Mouse (Mus musculus) hindbrain, embryonic 13.5 days (tissue): ENCODE results near the gene Dnajb6. TPM values are rescaled to one million over a fixed set of nuclear protein-coding genes. Genes with fewer than 3 reads are reported as not detected.
"Not testable (repeated sequence)": the region's sequence is repeated elsewhere in the genome, so short reads cannot be mapped to it uniquely, and the experiment has no call there.

Source experiments
- ATAC-seq: fragments of 200-750 bp; cut with Nextera tagmentation; 2 replicates; pipeline ENCODE4 v1.8.0; 2017; ENCODE audit warnings: moderate TSS enrichment; ENCODE audit not compliant: low FRiP score
- H3K27ac ChIP-seq: fragments of 300-500 bp; sonication (generic); 2 replicates; pipeline ENCODE4 v1.5.1; 2015; ENCODE audit warnings: inconsistent platforms, mild to moderate bottlenecking, moderate library complexity
- H3K27me3 ChIP-seq: fragments of 300-500 bp; sonication (generic); 2 replicates; pipeline ENCODE4 v1.6.1; 2015; ENCODE audit warnings: mild to moderate bottlenecking, inconsistent platforms
- H3K36me3 ChIP-seq: fragments of 300-500 bp; sonication (generic); 2 replicates; pipeline ENCODE4 v1.6.1; 2015; ENCODE audit warnings: mild to moderate bottlenecking, inconsistent platforms
- H3K4me1 ChIP-seq: fragments of 300-500 bp; sonication (generic); replicated peaks from 2 replicates; pipeline ENCODE4 v1.6.1; 2015; ENCODE audit warnings: inconsistent platforms
- H3K4me2 ChIP-seq: fragments of 300-500 bp; sonication (generic); 2 replicates; pipeline ENCODE4 v1.6.1; 2015; ENCODE audit warnings: inconsistent platforms, mild to moderate bottlenecking, moderate library complexity
- H3K4me3 ChIP-seq: fragments of 300-500 bp; sonication (generic); 2 replicates; pipeline ENCODE4 v1.5.1; 2015; ENCODE audit warnings: mild to moderate bottlenecking, inconsistent platforms
- H3K9ac ChIP-seq: fragments of 300-500 bp; sonication (generic); 2 replicates; pipeline ENCODE4 v1.6.1; 2015; ENCODE audit warnings: mild to moderate bottlenecking, inconsistent platforms
- H3K9me3 ChIP-seq: fragments of 300-500 bp; sonication (generic); 2 replicates; pipeline ENCODE4 v1.6.1; 2016; ENCODE audit warnings: inconsistent platforms
- WGBS: fragments of 180-500 bp; shearing (Covaris S2); methylation state at CpG from one replicate; pipeline ENCODE4 v1.1.7; 2015; 5-methylcytosine and 5-hydroxymethylcytosine counted together
- polyA plus RNA-seq: library from polyadenylated mRNA; unstranded; fragments of >200 nt; fragmentation: Nextera tagmentation; extraction: Ambion mirVana; gene quantifications from 2 replicates; pipeline ENCODE4 v1.2.1, GENCODE M21; 2015

Gene Dnajb6
- polyA plus RNA-seq, 1 experiment from 2014 or later: 323 TPM

DNA sequence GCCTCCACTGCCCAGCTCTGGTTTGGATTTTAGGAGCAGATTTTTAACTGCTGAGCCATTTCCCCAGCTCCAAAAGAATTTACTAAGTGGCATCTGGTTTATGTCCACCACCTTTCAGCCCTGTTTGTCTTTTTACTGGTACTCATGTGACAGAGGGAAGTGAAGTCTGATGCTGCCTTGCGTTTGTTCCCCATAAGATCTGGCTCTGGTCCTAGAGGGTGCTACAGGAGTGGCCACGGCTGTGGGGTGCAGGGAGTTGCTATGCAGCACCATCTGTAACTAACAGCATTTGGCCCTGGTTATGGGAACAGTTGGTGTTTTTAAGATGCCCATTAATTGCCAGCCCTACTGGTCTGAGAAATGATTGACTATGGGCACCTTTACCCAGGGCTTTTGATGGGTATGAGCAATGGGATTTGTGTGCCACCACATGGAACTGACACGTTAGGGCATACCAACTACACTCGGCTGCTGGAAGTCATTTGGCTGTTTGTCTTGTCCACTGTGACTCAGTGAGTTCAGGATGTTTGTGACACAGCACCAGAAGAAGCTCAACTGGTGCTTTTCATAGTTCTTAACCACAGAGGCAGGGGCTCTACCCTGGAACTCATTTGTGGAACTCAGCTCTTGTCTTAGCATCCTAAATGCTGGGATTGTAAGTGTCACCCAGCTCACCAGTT, 37.3 kb downstream of the Dnajb6 start:
- no peak overlapping the region for H3K4me2 ChIP-seq
- peaks cover 45% of the 10 kb centered on the region for H3K36me3 ChIP-seq
- no peak overlapping the region for H3K4me3 ChIP-seq
- WGBS: 89% methylated on average over 4 of the region's 4 CpGs
- no peaks in the 10 kb centered on the region for H3K9me3 ChIP-seq
- H3K4me1 ChIP-seq: 0 out of 2 replicates have a peak, but pooled peaks cover 3% of the 10 kb centered on the region
- no peak overlapping the region for H3K9ac ChIP-seq
- no peaks in the 10 kb centered on the region for H3K27me3 ChIP-seq
- no peak overlapping the region for H3K27ac ChIP-seq
- no peak for ATAC-seq

DNA sequence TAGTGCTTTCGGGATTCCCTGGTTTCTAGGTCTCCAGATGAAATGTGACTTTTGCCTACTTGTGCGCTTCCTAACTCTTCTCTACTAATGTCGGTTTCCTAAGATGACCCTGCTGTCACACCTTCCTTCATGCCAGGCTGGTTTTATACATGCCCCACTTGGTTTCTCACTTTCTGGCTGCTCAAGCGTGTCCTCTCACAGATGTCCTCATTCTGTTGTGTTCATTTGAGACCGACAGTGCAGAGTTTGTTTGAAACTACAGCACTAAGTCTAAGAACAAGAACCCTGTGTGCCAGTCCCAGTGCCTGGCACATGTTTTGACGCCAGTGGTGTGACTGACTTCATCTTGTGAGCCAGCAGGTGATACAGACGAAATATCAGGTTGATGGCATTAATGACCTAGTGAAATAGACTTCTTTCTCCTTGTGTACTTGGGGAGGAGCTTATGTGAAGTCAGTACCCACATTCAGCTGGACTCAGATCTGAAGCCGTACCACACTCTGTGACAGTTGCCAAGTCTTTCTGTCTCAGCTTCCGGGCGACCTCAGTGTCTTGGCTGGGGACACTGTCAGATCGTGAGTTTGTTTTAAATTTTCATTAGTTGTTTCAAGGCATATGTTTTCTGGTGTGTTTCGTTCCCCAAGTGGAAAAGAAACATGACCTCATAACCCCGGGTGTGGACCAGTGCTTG, 38.1 kb downstream of the Dnajb6 start:
- Histone ChIP-seq H3K4me3 (no peak overlapping the region), H3K9me3 (no peaks in the 10 kb centered on the region), H3K4me2 (no peak overlapping the region), H3K27me3 (no peaks in the 10 kb centered on the region), H3K9ac (no peak overlapping the region), H3K36me3 (peaks cover 44% of the 10 kb centered on the region), H3K27ac (no peak overlapping the region), H3K4me1 (0 out of 2 replicates have a peak, but pooled peaks cover 3% of the 10 kb centered on the region)
- 90% methylated on average over 13 of the region's 13 CpGs for WGBS
- no peak for ATAC-seq

DNA sequence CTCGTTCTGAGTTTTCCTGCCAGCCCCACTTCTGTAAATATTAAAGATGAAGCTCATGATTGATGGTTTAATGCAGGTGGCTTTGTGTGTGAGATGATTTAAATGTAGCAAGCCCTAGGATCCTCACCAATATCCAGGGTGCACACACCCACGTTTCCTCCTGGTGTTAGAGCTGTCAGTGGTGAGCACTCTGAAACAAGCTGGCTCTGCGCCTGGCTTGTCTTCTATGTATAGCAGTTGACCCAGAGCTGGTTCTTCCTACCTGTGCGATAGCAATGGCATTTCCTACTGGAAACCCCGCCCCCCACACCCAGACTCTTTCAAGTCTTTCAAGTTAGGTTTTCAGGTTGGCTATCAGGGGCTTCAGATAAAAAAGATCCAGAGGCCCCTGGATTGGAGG, 39.9 kb downstream of the Dnajb6 start:
- Histone ChIP-seq H3K9me3 (no peaks in the 10 kb centered on the region), H3K36me3 (peaks cover 51% of the 10 kb centered on the region), H3K4me3 (no peak overlapping the region), H3K27ac (no peak overlapping the region), H3K27me3 (no peaks in the 10 kb centered on the region), H3K4me1 (0 out of 2 replicates have a peak, but pooled peaks cover 3% of the 10 kb centered on the region), H3K4me2 (no peak overlapping the region), H3K9ac (no peak overlapping the region)
- WGBS: 91% methylated on average over 5 of the region's 5 CpGs
- ATAC-seq: no peak

DNA sequence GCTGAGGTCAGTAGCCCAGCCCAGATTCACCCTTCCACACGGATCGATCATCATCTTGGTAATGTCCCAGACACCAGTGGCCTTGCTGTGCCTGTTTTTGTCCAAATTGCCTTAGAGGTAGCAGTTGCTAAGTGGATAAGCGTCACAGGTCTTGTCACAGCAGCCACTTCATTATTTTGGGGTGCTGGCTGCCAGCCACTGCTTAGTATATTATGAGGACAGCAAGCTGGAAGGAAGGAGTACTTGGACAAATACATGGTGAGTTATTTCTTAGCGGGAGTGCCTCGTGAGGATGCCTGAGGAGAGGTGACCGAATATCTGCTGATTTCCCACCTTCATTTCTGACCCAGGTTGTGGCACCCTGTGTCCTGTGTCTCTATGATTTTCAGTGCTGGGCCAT, 42.5 kb downstream of the Dnajb6 start:
- no peak overlapping the region for H3K4me3 ChIP-seq
- no peak overlapping the region for H3K4me2 ChIP-seq
- H3K9ac ChIP-seq: no peak overlapping the region
- no peak for ATAC-seq
- 98% methylated on average over 6 of the region's 6 CpGs for WGBS
- H3K4me1 ChIP-seq: 0 out of 2 replicates have a peak, but pooled peaks cover 1% of the 10 kb centered on the region
- H3K9me3 ChIP-seq: no peaks in the 10 kb centered on the region
- no peaks in the 10 kb centered on the region for H3K27me3 ChIP-seq
- H3K27ac ChIP-seq: no peak overlapping the region
- H3K36me3 ChIP-seq: peaks cover 53% of the 10 kb centered on the region

DNA sequence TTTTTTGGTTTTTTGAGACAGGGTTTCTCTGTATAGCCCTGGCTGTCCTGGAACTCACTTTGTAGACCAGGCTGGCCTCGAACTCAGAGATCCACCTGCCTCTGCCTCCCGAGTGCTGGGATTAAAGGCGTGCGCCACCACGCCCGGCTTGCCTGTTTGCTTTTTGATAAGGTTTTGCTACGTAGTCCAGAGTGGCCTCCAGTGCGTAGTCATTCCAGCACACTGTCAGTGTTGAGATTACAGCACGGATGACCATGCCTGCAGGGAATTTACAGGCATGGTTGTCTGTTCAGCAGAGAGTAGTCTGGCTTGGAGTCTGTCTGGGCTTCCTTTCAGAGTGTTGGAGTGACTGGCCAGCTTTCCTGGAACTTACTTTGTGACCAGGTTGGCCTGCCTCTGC, 44.2 kb downstream of the Dnajb6 start:
- not testable (repeated sequence) for ATAC-seq, H3K4me3 ChIP-seq, H3K9me3 ChIP-seq, H3K4me2 ChIP-seq, H3K9ac ChIP-seq, H3K27ac ChIP-seq, H3K27me3 ChIP-seq, H3K4me1 ChIP-seq
- WGBS: 96% methylated on average over 9 of the region's 9 CpGs
- peaks cover 51% of the 10 kb centered on the region for H3K36me3 ChIP-seq

DNA sequence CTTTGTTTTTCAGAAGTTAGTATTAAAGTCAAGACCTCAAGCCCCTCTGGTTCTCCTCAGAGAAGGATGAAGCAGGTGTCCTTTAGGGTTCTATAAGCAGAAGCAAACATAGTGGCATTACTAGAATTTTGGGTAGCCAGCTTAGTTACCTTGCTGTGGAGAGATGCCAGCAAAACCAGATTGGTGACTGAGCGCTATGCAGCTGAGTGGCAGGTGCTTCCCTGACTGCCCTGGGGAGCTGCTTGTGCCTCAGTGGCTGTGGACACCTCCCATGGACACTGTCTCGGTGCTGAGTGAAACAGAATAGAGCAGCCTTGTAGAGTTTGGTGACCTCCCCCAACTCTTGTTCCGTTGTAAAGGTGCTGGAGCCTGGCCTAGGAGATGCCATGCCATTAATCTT, 46.8 kb downstream of the Dnajb6 start:
- H3K27ac ChIP-seq: no peak overlapping the region
- H3K4me2 ChIP-seq: no peak overlapping the region
- H3K9me3 ChIP-seq: no peaks in the 10 kb centered on the region
- no peaks in the 10 kb centered on the region for H3K27me3 ChIP-seq
- H3K9ac ChIP-seq: no peak overlapping the region
- H3K36me3 ChIP-seq: peaks cover 48% of the 10 kb centered on the region
- H3K4me1 ChIP-seq: 0 out of 2 replicates have a peak, but pooled peaks cover 2% of the 10 kb centered on the region
- WGBS: 93% methylated on average over 3 of the region's 3 CpGs
- no peak for ATAC-seq
- H3K4me3 ChIP-seq: no peak overlapping the region

DNA sequence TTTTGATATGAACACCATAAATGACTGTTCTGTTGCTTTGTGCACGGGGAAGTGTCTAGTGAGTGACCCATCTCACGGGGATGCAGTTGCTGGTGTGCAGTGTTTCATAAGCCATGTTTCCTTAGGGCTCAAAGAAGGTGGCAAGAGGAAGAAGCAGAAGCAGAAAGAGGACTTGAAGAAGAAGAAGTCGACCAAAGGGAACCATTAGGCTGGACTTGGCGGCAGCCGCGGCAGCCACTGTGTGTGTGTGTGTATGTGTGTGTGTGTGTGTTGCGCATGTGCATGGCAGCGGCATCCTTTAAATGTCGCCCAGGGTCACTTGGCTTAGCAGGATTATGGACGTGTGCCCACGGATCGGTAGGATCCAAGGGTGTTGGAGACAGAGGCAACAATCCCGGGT, 49.4 kb downstream of the Dnajb6 start:
- H3K27me3 ChIP-seq, H3K4me3 ChIP-seq, H3K9me3 ChIP-seq, H3K4me2 ChIP-seq, H3K9ac ChIP-seq, H3K4me1 ChIP-seq, H3K27ac ChIP-seq, ATAC-seq: not testable (repeated sequence)
- 97% methylated on average over 8 of the region's 13 CpGs for WGBS
- peaks cover 30% of the 10 kb centered on the region for H3K36me3 ChIP-seq

DNA sequence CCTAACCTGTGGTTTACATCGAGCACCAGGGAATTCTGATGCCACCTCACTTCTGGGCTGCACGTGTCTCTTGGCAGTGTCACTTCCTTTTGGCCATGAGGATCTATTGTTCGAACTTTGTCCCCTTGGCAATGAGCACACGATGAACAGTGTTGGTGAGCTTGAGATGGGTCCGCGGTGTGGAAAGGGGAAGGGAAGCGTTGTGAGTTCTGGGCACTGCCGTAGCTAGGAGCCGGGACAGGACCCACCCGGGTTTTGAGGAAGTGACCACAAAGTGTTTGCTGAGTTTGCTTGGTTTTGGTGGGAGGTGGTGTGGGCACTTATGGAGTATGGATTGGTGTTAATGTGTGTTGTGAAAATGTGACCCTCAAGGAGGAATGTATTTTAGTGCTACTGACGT, 50.5 kb downstream of the Dnajb6 start:
- H3K4me2 ChIP-seq, ATAC-seq, H3K27ac ChIP-seq, H3K27me3 ChIP-seq, H3K4me1 ChIP-seq, H3K4me3 ChIP-seq, H3K9ac ChIP-seq, H3K9me3 ChIP-seq: not testable (repeated sequence)
- H3K36me3 ChIP-seq: peaks cover 22% of the 10 kb centered on the region; the same call in 1 of the 2 replicates
- 90% methylated on average over 1 of the region's 11 CpGs for WGBS

DNA sequence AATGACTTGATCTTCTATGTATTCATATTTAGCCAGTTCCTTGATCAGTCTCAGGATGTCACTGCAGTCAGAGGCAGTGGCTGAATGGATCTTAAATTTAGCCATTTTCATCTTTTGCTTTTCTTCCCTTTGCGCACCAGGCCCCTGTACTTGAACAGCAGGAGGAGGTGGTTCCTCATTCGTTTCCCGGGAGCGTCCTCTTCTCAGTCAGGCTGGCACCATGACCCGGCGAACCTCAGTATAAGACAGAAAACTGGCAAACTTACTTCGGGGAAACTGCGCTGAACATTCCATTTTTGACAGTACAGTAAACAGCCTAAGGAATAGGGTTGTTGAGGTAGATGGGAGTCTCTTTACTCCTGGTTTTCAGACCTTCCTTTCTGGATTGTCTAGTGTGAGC, 59.4 kb downstream of the Dnajb6 start:
- H3K4me2 ChIP-seq, H3K4me3 ChIP-seq, H3K27me3 ChIP-seq, H3K9ac ChIP-seq, H3K9me3 ChIP-seq, ATAC-seq, H3K4me1 ChIP-seq, H3K27ac ChIP-seq: not testable (repeated sequence)
- H3K36me3 ChIP-seq: peaks cover 16% of the 10 kb centered on the region
- 95% methylated on average over 8 of the region's 8 CpGs for WGBS

DNA sequence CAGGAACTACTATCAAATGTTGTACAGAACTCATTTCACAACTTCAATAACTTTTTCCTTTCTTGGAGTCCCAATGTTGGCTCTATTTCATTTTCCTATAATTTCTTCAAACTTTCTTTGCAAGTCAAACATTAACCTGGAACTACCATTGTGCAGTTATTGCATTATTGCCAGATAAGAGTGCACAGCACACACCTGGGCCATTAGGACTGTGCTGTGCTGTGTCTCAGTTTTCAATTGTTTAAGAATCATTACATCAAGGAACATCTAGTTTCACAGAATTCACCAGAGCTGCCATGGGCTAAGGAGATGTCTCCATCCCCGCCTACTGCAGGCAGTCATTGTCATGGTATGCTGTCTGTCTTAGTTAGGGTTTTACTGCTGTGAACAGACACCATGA, 73.5 kb downstream of the Dnajb6 start:
- Histone ChIP-seq H3K4me3 (no peak overlapping the region), H3K36me3 (no peaks in the 10 kb centered on the region), H3K9me3 (no peaks in the 10 kb centered on the region), H3K27me3 (no peaks in the 10 kb centered on the region), H3K4me2 (no peak overlapping the region), H3K9ac (no peak overlapping the region), H3K4me1 (no peaks in the 10 kb centered on the region), H3K27ac (no peak overlapping the region)
- WGBS: 89% methylated on average over 1 of the region's 1 CpGs
- no peak for ATAC-seq

DNA sequence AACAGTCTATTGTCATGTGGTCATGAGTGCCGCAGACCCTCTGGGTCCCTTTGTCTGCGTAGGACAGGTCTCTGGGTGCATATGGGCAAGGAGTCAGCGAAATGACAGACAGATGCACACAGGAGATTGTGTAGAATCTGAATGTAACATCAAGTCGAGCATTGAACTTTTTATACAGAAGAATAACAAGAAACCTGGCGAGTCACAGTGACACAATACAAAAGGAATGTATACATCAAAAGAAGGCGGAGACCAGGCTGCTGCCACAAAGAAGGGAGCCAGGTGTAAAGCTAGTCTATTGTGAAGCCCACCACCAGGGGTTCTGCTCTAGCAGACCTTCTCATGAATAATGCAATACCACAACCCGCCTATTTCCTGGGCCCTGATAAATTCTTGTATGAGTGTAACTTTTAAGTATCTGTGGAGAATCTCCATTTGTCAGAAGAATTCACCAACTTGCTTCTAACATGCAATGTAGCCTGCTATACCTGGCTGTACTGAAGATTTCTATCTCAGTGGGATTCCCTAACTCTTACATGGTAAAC, 76.0 kb downstream of the Dnajb6 start:
- ATAC-seq, H3K36me3 ChIP-seq, H3K4me2 ChIP-seq, H3K9ac ChIP-seq, H3K4me1 ChIP-seq, H3K27me3 ChIP-seq, H3K27ac ChIP-seq, H3K4me3 ChIP-seq, H3K9me3 ChIP-seq: not testable (repeated sequence)
- 57% methylated on average over 7 of the region's 7 CpGs for WGBS

DNA sequence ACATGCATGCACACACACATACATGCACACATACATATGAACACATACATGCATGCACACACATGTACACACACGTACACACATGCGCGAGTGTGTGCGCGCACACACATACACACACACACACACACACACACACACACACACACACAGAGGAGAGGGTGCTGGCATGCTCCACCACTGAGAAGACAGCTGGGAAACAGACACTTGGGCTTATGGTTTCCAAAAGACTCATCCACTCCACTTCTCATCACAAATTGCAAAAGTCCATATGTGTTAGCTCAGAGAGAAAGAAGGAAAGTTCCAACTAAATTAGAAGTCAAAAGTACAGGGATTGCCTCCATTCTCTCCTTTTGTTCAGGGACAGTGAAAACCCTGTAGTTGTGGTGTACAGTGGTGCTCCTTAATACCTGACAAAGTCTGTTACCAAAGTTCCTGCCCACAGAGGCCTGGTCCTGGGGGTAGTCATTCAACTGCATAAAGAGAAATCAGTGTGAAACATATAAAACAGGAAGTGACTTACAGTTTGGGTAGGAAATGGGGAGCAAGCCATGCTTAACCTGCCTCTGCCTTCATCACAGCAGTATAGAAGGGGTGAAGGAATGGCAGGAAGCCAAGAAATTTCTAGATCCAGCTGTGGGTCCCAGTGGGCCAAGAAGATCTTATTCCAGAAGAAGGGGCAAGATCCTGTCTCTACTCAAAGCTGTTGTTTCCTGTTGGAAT, 81.2 kb downstream of the Dnajb6 start:
- no peak for ATAC-seq
- 96% methylated on average over 5 of the region's 5 CpGs for WGBS
- no peak overlapping the region for H3K27ac ChIP-seq
- H3K27me3 ChIP-seq: no peaks in the 10 kb centered on the region
- no peak overlapping the region for H3K4me2 ChIP-seq
- H3K9me3 ChIP-seq: 0 out of 2 replicates have a peak, but pooled peaks cover 5% of the 10 kb centered on the region
- no peak overlapping the region for H3K4me3 ChIP-seq
- no peaks in the 10 kb centered on the region for H3K4me1 ChIP-seq
- no peak overlapping the region for H3K9ac ChIP-seq
- H3K36me3 ChIP-seq: no peaks in the 10 kb centered on the region
